Mouse (Mus musculus) cerebellum, adult 2 months (tissue): ENCODE results near the gene Gucd1. TPM values are rescaled to one million over a fixed set of nuclear protein-coding genes. Genes with fewer than 3 reads are reported as not detected.

Experiments
- DNase-seq, 2 experiments: peaks; one replicate each; pipeline ENCODE4 v3.0.0; 2021
- H3K27ac ChIP-seq: fragments of 200-500 bp; 2 replicates; pipeline ENCODE4 v1.5.1; 2012; ENCODE audit warnings: low read length, control low read depth, inconsistent platforms; ENCODE audit not compliant: insufficient read depth
- H3K27me3 ChIP-seq: fragments of 200-500 bp; 2 replicates; pipeline ENCODE4 v1.6.1; 2012; ENCODE audit warnings: inconsistent platforms, mild to moderate bottlenecking, low read length, moderate library complexity; ENCODE audit not compliant: control insufficient read depth, insufficient read depth
- H3K4me1 ChIP-seq: fragments of 200-500 bp; 2 replicates; pipeline ENCODE4 v1.6.1; 2011; ENCODE audit warnings: low read length; ENCODE audit not compliant: control insufficient read depth, insufficient read depth
- H3K4me3 ChIP-seq: fragments of 200-500 bp; replicated peaks from 2 replicates; pipeline ENCODE3; 2011; ENCODE audit warnings: mild to moderate bottlenecking, low read depth, low read length, control low read depth; ENCODE audit not compliant: insufficient read depth
- CTCF ChIP-seq: fragments of 200-500 bp; IDR thresholded peaks from 2 replicates; pipeline ENCODE4 v1.5.1; 2011; ENCODE audit warnings: low read depth, mild to moderate bottlenecking, control low read depth, low read length, moderate library complexity, borderline replicate concordance; ENCODE audit not compliant: insufficient read depth
- POLR2A ChIP-seq: fragments of 200-500 bp; IDR thresholded peaks from 2 replicates; pipeline ENCODE4 v1.6.1; 2011; ENCODE audit warnings: low read length, control low read depth, borderline replicate concordance; ENCODE audit not compliant: insufficient read depth
- WGBS: fragments of 180-500 bp; shearing (Covaris S2); methylation state at CpG from one replicate; pipeline ENCODE4 v1.1.7; 2018; 5-methylcytosine and 5-hydroxymethylcytosine counted together
- polyA plus RNA-seq: library from polyadenylated mRNA; depleted of rRNA; stranded (reverse); fragments of >200 nt; gene quantifications from 2 replicates; pipeline ENCODE4 v1.2.3, GENCODE M21; 2012

The Gucd1 gene
- polyA plus RNA-seq, 1 experiment, result 20.7 TPM

DNA sequence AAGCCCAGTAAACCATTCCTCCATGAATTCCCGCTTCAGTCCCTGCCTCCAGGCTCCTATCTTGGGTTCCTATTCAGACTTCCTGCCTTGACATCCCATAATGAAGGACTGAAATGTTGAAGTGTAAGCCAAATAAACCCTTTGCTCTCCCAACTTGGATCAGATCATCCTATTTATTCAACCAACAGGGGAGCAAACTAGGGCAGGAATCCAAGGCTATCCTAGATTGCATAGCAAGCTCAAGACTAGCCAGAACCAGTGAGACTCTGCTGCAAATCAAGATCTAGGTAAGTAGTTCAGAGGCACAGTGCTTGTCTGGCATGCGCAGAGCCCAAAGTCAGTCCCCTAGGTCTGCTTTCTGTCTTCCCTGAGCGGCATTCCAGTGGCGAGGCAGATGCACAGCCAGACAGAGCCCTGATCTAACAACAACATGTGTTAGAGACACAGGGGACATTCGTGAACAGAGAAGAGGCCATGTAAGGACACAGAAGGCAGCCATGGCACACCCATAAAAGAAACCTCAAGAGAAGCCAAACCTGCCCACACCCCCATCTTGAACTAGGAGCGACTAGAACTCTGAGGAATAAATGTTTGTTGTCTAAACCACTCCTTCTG, 68.9 kb downstream of the Gucd1 start:
- TF ChIP-seq CTCF (no peak), POLR2A (no peak)

DNA sequence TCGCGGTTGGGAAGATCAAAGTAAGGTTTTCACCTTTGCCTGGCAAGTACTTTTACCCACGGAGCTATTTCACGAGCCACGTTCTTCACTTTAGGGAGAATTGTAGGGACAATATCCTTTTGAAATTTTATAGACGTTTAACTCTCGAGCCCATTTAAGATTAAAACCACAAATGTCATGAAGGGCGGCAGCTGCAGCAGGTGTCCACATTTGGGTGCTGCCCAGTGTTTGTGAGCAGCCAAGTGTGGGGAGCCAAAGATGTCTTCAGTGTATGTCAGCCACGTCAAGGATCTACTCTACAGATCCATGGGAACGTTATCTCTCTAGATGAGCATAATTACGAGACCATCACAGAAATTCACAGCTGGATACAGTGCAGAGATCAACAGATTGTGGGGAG, 70.3 kb downstream of the Gucd1 start:
- no peak for DNase-seq
- TF ChIP-seq CTCF (no peak), POLR2A (no peak)
- Histone ChIP-seq H3K27me3 (no peaks in the 10 kb centered on the region), H3K27ac (no peak overlapping the region), H3K4me1 (peaks cover 3% of the 10 kb centered on the region), H3K4me3 (no peak overlapping the region)
- WGBS, result 67% methylated on average over 11 of the region's 11 CpGs

More for the DNA sequence above, 68.9 kb downstream of the Gucd1 start:
- no peaks in the 10 kb centered on the region for H3K27me3 ChIP-seq
- DNase-seq, result no peak
- no peak overlapping the region for H3K27ac ChIP-seq
- H3K4me3 ChIP-seq, result no peak overlapping the region
- H3K4me1 ChIP-seq, result peaks cover 3% of the 10 kb centered on the region
- WGBS, result 66% methylated on average over 6 of the region's 6 CpGs

DNA sequence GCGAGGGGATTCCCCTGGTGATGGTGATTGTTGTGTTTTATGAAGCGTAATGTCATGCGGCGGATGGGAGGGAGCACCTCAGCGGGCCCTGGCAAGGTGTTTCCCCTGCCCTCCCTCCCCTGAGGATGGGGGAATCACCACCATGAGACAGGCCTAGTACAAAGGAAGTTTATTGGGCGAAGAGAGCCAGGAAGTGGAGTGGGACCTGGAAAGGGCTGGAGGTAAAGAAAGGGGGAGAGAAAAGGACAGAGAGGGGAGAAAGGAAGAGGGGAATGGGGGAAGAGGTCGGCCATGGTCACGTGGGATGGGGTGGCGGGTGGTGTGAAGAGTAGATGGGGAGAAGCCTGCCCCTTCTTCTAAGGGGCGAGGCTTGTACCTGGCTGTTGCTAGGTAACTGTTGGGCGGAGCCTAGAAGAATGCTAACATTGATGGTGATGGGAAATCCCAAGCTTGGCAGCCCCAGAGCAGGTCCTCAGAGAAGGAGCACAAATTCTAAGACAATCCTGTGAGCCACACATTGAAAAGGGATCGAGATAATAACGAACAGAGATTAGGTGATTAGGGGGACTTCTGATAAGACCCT, 71.2 kb downstream of the Gucd1 start:
- no peak overlapping the region for H3K4me3 ChIP-seq

DNA sequence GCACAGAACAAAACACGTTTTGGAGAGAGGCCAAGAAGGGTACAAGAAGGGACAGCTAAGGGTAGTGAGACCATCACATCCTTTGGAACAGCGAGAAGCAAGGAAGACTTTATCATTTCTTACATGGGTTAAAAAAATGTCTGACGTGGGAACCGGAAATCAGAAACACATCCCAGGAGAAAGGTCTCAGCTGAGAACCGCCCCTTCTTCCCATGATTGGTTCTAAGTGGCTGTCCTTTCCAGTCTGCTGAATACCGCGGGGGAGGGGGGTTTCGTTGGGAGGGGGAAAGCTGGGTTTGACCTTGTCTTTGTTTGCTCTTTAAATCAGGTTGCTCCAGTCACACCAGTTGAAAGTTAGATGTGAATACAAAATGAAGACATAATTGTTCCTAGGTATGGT, 72.7 kb downstream of the Gucd1 start:
- 57% methylated on average over 8 of the region's 8 CpGs for WGBS
- TF ChIP-seq POLR2A, result no peak
- no peak for TF ChIP-seq CTCF
- Histone ChIP-seq H3K27ac (no peak overlapping the region), H3K4me3 (no peak overlapping the region), H3K27me3 (no peaks in the 10 kb centered on the region), H3K4me1 (no peaks in the 10 kb centered on the region; the same call in 1 of the 2 replicates)
- no peak for DNase-seq

More for the DNA sequence above, 71.2 kb downstream of the Gucd1 start:
- Histone ChIP-seq H3K27ac (no peak overlapping the region), H3K4me1 (peaks cover 3% of the 10 kb centered on the region), H3K27me3 (no peaks in the 10 kb centered on the region)
- DNase-seq, result no peak
- 70% methylated on average over 13 of the region's 13 CpGs for WGBS
- TF ChIP-seq POLR2A (no peak), CTCF (no peak)

DNA sequence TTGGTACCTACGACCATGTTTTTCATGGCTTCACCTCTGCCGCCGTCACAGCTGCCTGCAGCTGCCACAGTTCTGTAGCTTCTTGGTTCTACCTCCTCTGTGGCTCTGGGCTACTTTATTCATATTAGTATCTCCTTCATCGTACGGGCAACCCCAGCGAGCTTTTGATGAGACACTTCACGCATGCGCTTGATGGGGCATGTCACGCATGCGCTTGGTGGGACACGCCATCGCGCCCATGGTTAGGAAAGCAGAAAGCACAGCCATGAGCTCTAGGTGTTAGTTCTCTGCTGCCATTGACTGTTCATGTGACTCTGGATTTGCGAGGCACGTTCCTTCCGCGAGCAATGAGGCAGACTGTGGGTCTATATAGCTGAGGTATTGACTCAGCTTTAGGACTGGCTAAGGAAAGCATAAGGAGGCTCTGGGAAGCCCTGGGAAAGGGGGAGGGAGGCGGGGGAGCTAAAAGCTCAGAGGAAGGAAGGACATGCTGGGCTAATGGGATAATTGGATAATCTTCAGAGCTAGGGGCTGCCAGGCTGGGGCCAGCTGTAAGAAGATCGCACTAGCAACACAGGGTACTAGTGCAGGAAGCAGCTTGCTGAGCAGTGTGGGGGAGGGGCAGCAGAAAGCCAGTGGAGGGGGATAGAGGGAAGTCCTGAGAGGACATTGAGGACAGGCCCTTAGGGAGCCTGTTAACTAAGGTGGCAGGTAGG, 73.5 kb downstream of the Gucd1 start:
- no peak overlapping the region for H3K4me3 ChIP-seq
- 70% methylated on average over 19 of the region's 19 CpGs for WGBS
- H3K4me1 ChIP-seq, result no peaks in the 10 kb centered on the region; the same call in 1 of the 2 replicates
- TF ChIP-seq CTCF, result no peak
- no peak for TF ChIP-seq POLR2A
- H3K27me3 ChIP-seq, result no peaks in the 10 kb centered on the region
- DNase-seq, result no peak
- no peak overlapping the region for H3K27ac ChIP-seq

DNA sequence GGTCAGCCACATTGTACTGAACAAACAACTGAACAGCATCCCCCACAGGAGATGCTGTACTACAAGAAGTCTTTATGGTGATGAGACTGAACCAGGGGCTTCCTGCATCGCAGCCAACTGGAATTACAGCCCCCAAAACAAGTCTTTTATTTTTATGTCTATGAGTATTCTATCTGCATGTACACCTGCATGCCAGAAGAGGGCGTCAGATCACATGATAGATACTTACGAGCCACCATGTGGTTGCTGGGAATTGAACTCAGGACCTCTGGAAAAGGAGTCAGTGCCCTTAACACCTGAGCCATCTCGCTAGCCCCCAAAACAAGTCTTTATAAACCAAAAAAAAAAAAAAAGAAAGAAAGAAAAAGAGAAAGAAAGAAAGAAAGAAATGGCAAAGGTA, 74.8 kb downstream of the Gucd1 start:
- 89% methylated on average over 4 of the region's 4 CpGs for WGBS
- H3K27me3 ChIP-seq, result no peaks in the 10 kb centered on the region

DNA sequence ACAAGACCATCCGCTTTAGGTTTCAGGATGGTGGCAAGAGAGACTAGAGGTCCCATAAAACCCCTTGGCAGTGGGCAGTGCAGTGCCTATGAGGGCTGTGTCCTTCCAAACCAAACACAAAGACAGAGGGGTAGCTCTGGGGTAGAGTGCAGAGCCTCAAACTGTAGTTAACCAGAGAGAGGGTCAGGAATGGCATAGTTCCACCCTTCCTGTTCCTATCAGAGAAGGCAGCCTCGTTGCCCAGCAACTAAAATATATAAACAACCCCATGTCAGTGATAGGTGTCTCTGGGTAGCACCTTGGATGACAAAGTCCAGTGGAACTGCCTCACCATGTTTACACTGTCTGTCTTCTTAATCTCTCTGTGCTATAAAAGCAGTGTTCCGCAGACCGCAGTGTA, 76.0 kb downstream of the Gucd1 start:
- Histone ChIP-seq H3K4me3 (no peak overlapping the region), H3K27me3 (no peaks in the 10 kb centered on the region), H3K4me1 (no peaks in the 10 kb centered on the region; the same call in 1 of the 2 replicates), H3K27ac (no peak overlapping the region)
- 88% methylated on average over 4 of the region's 4 CpGs for WGBS
- no peak for DNase-seq
- no peak for TF ChIP-seq CTCF
- no peak for TF ChIP-seq POLR2A

More for the DNA sequence above, 74.8 kb downstream of the Gucd1 start:
- Histone ChIP-seq H3K4me3 (no peak overlapping the region), H3K4me1 (no peaks in the 10 kb centered on the region; the same call in 1 of the 2 replicates), H3K27ac (no peak overlapping the region)
- DNase-seq, result no peak
- TF ChIP-seq CTCF, result no peak
- no peak for TF ChIP-seq POLR2A

DNA sequence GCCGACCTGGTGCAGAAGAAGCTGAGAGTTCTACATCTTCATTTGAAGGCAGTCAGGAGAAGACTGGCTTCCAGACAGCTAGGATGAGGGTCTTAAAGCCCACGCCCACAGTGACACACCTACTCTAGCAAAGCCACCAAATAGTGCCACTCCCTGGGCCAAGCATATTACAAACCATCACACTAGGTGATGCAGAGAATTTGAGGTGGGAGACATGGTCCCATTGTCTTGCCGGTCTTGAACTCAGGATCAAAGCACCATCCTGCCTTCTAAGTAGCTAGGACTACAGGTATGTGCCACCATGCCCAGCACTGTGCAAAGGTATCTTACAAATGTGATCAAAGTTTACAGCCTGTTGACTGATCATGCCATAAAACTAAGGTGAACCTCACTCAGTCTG, 77.0 kb downstream of the Gucd1 start:
- Histone ChIP-seq H3K4me1 (no peaks in the 10 kb centered on the region; the same call in 1 of the 2 replicates), H3K27me3 (no peaks in the 10 kb centered on the region), H3K4me3 (no peak overlapping the region), H3K27ac (no peak overlapping the region)
- no peak for TF ChIP-seq POLR2A
- TF ChIP-seq CTCF, result no peak
- DNase-seq, result no peak
- WGBS, result 92% methylated on average over 3 of the region's 3 CpGs
